ENCODE assay signal across 8 mouse cellular contexts in genomic region chr6:127153296-127153800, GRCm38 (mm10). TPM values are rescaled to one million over a fixed set of nuclear protein-coding genes. Genes with fewer than 3 reads are reported as not detected.
DNase-seq lines count a peak whose midpoint lies in the region; ATAC-seq and TF ChIP-seq lines count a peak whose summit lies in the region.

No protein-coding gene starts in this region.

- ATAC-seq in heart, embryonic 16.5 days (replicated peaks; ENCODE audit: extremely low read depth, insufficient read depth, low FRiP score) = no peak
- ATAC-seq in midbrain, embryonic 13.5 days = no peak
- no peak for ATAC-seq in activated CD4-positive, CD25-positive, alpha-beta regulatory T cell, adult 4 months

- TF ChIP-seq CTCF in layer of hippocampus, adult 2 months (conservative IDR thresholded peaks at IDR 0.05) = no peak

- no peak overlapping the region for H3K27ac ChIP-seq in layer of hippocampus, adult 2 months
- peak overlapping the region; percentile 71 for H3K27ac ChIP-seq in heart, embryonic 16.5 days (ENCODE audit: low read length)
- H3K27ac ChIP-seq in midbrain, embryonic 13.5 days = no peak overlapping the region

- H3K27me3 ChIP-seq in heart, embryonic 16.5 days (ENCODE audit: control insufficient read depth, insufficient read depth, low read length) = no peaks in the 10 kb centered on the region; the same call in 1 of the 2 replicates
- H3K27me3 ChIP-seq in midbrain, embryonic 13.5 days = peaks cover 73% of the 10 kb centered on the region

- peak overlapping the region; percentile 75 for H3K4me3 ChIP-seq in layer of hippocampus, adult 2 months
- peak overlapping the region; percentile 75 for H3K4me3 ChIP-seq in heart, embryonic 16.5 days (ENCODE audit: low read length)
- H3K4me3 ChIP-seq in midbrain, embryonic 13.5 days (replicated peaks) = peak overlapping the region; percentile 55

- H3K9me3 ChIP-seq in heart, embryonic 16.5 days (replicated peaks; ENCODE audit: control insufficient read depth, low read length) = no peaks in the 10 kb centered on the region
- H3K9me3 ChIP-seq in midbrain, embryonic 13.5 days = no peaks in the 10 kb centered on the region

- WGBS in heart, embryonic 16.5 days = 0% methylated on average over 28 of the region's 28 CpGs
- under 1% methylated on average over 28 of the region's 28 CpGs for WGBS in midbrain, embryonic 13.5 days

- peak overlapping the region; percentile 84 for H3K4me2 ChIP-seq in heart, embryonic 16.5 days (ENCODE audit: low read depth, low read length)
- H3K4me2 ChIP-seq in midbrain, embryonic 13.5 days (replicated peaks) = peak overlapping the region; percentile 96

- no peak for DNase-seq in layer of hippocampus, adult 2 months (ENCODE audit: low spot score in 2 of 2)
- no peak for DNase-seq in layer of hippocampus, postnatal 25 days (ENCODE audit: extremely low spot score in 1 of 2, low spot score in 1 of 2)
- DNase-seq in embryo, embryonic 11 days = peak; percentile 87
- DNase-seq in kidney, postnatal 4 days = peak; percentile 62 to 71
- no peak for DNase-seq in cerebellum, adult 8-10 months

- peak overlapping the region; percentile 60 for H3K9ac ChIP-seq in heart, embryonic 16.5 days (ENCODE audit: low read length)
- no peak overlapping the region; the same call in 1 of the 2 replicates for H3K9ac ChIP-seq in midbrain, embryonic 13.5 days (replicated peaks)

- H3K4me1 ChIP-seq in heart, embryonic 16.5 days (ENCODE audit: control insufficient read depth, insufficient read depth, low read length) = peaks cover 38% of the 10 kb centered on the region
- H3K4me1 ChIP-seq in midbrain, embryonic 13.5 days (replicated peaks) = peaks cover 68% of the 10 kb centered on the region

- no peaks in the 10 kb centered on the region for H3K36me3 ChIP-seq in heart, embryonic 16.5 days (ENCODE audit: control insufficient read depth, insufficient read depth)
- H3K36me3 ChIP-seq in midbrain, embryonic 13.5 days = no peaks in the 10 kb centered on the region

RNA-seq across cellular contexts. Expression of gene Ccnd2, which starts 1.4 kb away (rescaled TPM):
- 100 to 1,000 TPM; 116 to 142 TPM for total RNA-seq in layer of hippocampus, adult 2 months (2021)
- total RNA-seq in layer of hippocampus, postnatal 25 days (2021) = 100 to 1,000 TPM; 137 to 150 TPM
- 450 and 476 TPM in 2 replicates for polyA plus RNA-seq in heart, embryonic 16.5 days (2015; fragmentation: Nextera tagmentation; extraction: Ambion mirVana)
- 700 and 837 TPM in 2 replicates for polyA plus RNA-seq in midbrain, embryonic 13.5 days (2015; fragmentation: Nextera tagmentation; extraction: Ambion mirVana)
- 100 to 1,000 TPM; 863 to 906 TPM for polyA plus RNA-seq in activated CD4-positive, CD25-positive, alpha-beta regulatory T cell, adult 4 months (2017; shearing (Covaris generic))

RNA-seq across cellular contexts. Expression of gene Tigar, which starts 44.0 kb away (rescaled TPM):
- total RNA-seq in layer of hippocampus, adult 2 months (2021) = 10 to 100 TPM; 25.6 to 27.3 TPM
- total RNA-seq in layer of hippocampus, postnatal 25 days (2021) = 10 to 100 TPM; 26.3 to 27.9 TPM
- 7.7 and 8.2 TPM in 2 replicates for polyA plus RNA-seq in heart, embryonic 16.5 days (2015; fragmentation: Nextera tagmentation; extraction: Ambion mirVana)
- polyA plus RNA-seq in midbrain, embryonic 13.5 days (2015; fragmentation: Nextera tagmentation; extraction: Ambion mirVana) = 7.3 and 8.8 TPM in 2 replicates
- polyA plus RNA-seq in activated CD4-positive, CD25-positive, alpha-beta regulatory T cell, adult 4 months (2017; shearing (Covaris generic)) = 1 to 10 TPM; 6.7 to 8.2 TPM

Comparison
In these comparisons a context has a peak if more than half of its experiments do, and no peak if none do; other contexts are left out.
1. DNase-seq: peak in embryo, embryonic 11 days (single experiment) and kidney, postnatal 4 days (2 of 2); none in layer of hippocampus, adult 2 months (0 of 2), layer of hippocampus, postnatal 25 days (0 of 2) and cerebellum, adult 8-10 months (single experiment).
2. Peak in every context shown above with its lines, with median percentiles within 50 percentile points of each other: H3K4me3 ChIP-seq.